Mouse (Mus musculus) forebrain, embryonic 15.5 days (tissue): ENCODE data around the gene Necab3. TPM values are rescaled to one million over a fixed set of nuclear protein-coding genes. Genes with fewer than 3 reads are reported as not detected.
A peak's percentile ranks its signal among the peaks of the same experiment; 100 is the strongest.

Source experiments
- ATAC-seq: fragments of 200-750 bp; cut with Nextera tagmentation; replicated peaks from 2 replicates; pipeline ENCODE4 v1.8.0; 2017; ENCODE audit warnings: mild to moderate bottlenecking, moderate TSS enrichment, moderate library complexity
- H3K27ac ChIP-seq: fragments of 300-500 bp; sonication (generic); replicated peaks from 2 replicates; pipeline ENCODE4 v1.5.1; 2015; ENCODE audit warnings: mild to moderate bottlenecking, inconsistent platforms
- H3K27me3 ChIP-seq: fragments of 300-500 bp; sonication (generic); 2 replicates; pipeline ENCODE4 v1.6.1; 2015; ENCODE audit warnings: inconsistent platforms
- H3K36me3 ChIP-seq: fragments of 300-500 bp; sonication (generic); 2 replicates; pipeline ENCODE4 v1.6.1; 2015; ENCODE audit warnings: mild to moderate bottlenecking, inconsistent platforms
- H3K4me1 ChIP-seq: fragments of 300-500 bp; sonication (generic); 2 replicates; pipeline ENCODE4 v1.6.1; 2015; ENCODE audit warnings: inconsistent platforms
- H3K4me2 ChIP-seq: fragments of 300-500 bp; sonication (generic); replicated peaks from 2 replicates; pipeline ENCODE4 v1.6.1; 2015; ENCODE audit warnings: mild to moderate bottlenecking, inconsistent platforms
- H3K4me3 ChIP-seq: fragments of 300-500 bp; sonication (generic); 2 replicates; pipeline ENCODE4 v1.5.1; 2015; ENCODE audit warnings: mild to moderate bottlenecking, inconsistent platforms
- H3K9ac ChIP-seq: fragments of 300-500 bp; sonication (generic); replicated peaks from 2 replicates; pipeline ENCODE4 v1.6.1; 2015; ENCODE audit warnings: mild to moderate bottlenecking, inconsistent platforms
- H3K9me3 ChIP-seq: fragments of 300-500 bp; sonication (generic); 2 replicates; pipeline ENCODE4 v1.6.1; 2016; ENCODE audit warnings: inconsistent platforms
- WGBS: fragments of 180-500 bp; shearing (Covaris S2); methylation state at CpG from one replicate; pipeline ENCODE4 v1.1.7; 2015; ENCODE audit warnings: mixed read lengths; 5-methylcytosine and 5-hydroxymethylcytosine counted together
- polyA plus RNA-seq: library from polyadenylated mRNA; unstranded; fragments of >200 nt; fragmentation: Nextera tagmentation; extraction: Ambion mirVana; gene quantifications from 2 replicates; pipeline ENCODE4 v1.2.1, GENCODE M21; 2015

Gene Necab3
- polyA plus RNA-seq, 1 experiment from 2014 or later = 22.2 TPM

DNA sequence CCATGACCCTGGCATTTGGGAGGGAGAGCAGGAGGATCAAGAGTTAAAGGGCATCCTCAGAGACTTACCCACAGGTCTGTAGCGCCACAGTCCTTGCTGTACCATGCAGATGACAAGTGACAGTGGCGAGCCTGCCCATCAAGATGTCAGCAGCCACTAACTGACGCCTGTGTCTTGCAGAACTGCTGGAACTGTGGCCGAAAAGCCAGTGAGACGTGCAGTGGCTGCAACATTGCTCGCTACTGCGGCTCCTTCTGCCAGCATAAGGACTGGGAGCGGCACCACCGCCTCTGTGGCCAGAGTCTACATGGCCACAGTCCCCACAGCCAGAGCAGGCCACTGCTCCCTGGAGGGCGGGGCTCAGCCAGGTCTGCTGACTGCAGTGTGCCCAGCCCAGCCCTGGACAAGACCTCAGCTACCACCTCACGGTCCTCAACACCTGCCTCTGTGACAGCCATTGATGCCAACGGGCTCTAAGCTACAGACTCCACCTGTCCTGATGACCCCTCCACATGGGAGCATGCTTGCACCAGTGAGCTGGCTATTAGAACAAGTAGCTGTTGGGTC, 23.9 kb downstream of the Necab3 start:
- peaks cover 32% of the 10 kb centered on the region for H3K4me1 ChIP-seq
- 95% methylated on average over 12 of the region's 12 CpGs for WGBS
- H3K27ac ChIP-seq = no peak overlapping the region
- H3K36me3 ChIP-seq = peaks cover 41% of the 10 kb centered on the region
- H3K4me2 ChIP-seq = no peak overlapping the region
- H3K27me3 ChIP-seq = no peaks in the 10 kb centered on the region
- no peak overlapping the region for H3K4me3 ChIP-seq
- no peak overlapping the region for H3K9ac ChIP-seq
- no peak for ATAC-seq
- no peaks in the 10 kb centered on the region for H3K9me3 ChIP-seq

GRCm38 (mm10) chr2:154532888-154533287, 25.8 kb downstream of the Necab3 start:
- 14% methylated on average over 3 of the region's 3 CpGs for WGBS
- Histone ChIP-seq H3K9me3 (no peaks in the 10 kb centered on the region), H3K27ac (peak overlapping the region; percentile 82), H3K4me2 (no peak overlapping the region), H3K27me3 (no peaks in the 10 kb centered on the region), H3K36me3 (peaks cover 56% of the 10 kb centered on the region), H3K9ac (no peak overlapping the region), H3K4me3 (no peak overlapping the region), H3K4me1 (peaks cover 16% of the 10 kb centered on the region)
- peak; percentile 57 for ATAC-seq

DNA sequence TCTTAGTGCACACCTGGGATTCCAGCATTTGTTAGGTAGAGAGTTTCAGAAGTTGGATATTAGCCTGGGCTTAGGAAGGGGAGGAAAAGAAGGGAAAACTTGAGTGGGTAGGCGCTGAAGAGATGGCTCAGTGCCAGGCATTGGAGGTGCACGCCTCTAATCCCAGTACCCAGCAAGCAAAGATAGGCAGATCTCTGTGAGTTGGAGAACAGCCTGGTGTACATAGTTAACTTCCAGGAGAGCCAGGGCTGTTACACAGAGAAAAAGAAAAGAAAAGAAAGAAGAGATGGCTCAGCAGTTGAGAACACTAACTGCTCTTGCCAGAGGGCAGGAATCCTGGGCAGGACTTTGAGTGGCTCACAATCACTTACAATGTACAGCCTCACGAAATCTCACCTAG, 32.2 kb downstream of the Necab3 start:
- no peak overlapping the region for H3K4me2 ChIP-seq
- 48% methylated on average over 3 of the region's 3 CpGs for WGBS
- no peak overlapping the region for H3K9ac ChIP-seq
- peaks cover 18% of the 10 kb centered on the region for H3K4me1 ChIP-seq
- ATAC-seq = no peak
- no peak overlapping the region for H3K4me3 ChIP-seq
- H3K27ac ChIP-seq = peak overlapping the region; percentile 62
- H3K36me3 ChIP-seq = peaks cover 56% of the 10 kb centered on the region
- no peaks in the 10 kb centered on the region for H3K27me3 ChIP-seq
- no peaks in the 10 kb centered on the region for H3K9me3 ChIP-seq

DNA sequence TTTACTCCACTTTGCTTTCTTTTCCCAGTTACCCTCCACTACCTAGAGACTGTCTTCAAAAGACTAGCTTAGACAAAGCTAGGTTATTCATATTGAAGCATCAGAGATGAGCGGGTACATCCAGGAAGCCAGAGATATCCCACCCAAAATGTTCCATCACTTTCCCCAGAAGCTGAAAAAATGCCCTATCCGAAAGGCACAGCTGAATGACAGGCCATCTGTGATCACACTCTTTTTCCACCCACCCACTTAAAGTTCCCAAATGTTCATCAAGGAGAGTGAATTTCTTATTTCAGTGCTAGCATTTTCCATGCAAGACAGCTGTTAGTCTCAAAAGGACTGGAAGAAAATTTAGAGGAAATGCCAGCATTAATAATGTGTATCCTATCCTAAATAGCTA, 33.4 kb downstream of the Necab3 start:
- H3K4me3 ChIP-seq = no peak overlapping the region
- H3K9me3 ChIP-seq = no peaks in the 10 kb centered on the region
- H3K27me3 ChIP-seq = no peaks in the 10 kb centered on the region
- H3K27ac ChIP-seq = peak overlapping the region; percentile 62
- ATAC-seq = no peak
- no peak overlapping the region for H3K9ac ChIP-seq
- 66% methylated on average over 2 of the region's 2 CpGs for WGBS
- H3K4me1 ChIP-seq = peaks cover 18% of the 10 kb centered on the region
- H3K4me2 ChIP-seq = no peak overlapping the region
- peaks cover 48% of the 10 kb centered on the region for H3K36me3 ChIP-seq

GRCm38 (mm10) chr2:154522334-154522733, 36.4 kb downstream of the Necab3 start:
- 95% methylated on average over 5 of the region's 5 CpGs for WGBS

DNA sequence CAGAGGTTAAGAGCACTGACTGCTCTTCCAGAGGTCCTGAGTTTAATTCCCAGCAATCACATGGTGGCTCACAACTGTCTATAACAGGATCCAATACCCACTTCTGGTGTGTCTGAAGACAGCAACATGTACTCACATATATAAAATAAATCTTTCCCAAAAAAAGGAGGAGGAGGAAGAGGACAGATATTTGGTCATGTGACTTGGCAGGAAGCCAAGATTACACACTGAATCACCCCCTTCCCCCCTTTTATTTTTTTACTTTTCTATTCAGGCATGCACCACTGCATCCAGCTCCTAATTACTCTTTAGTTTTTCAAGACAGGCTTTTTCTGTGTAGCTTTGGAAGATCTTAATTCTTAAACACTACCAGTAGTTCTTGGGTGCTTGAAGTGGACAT, 37.2 kb downstream of the Necab3 start:
- ATAC-seq = no peak
- H3K9ac ChIP-seq = no peak overlapping the region
- H3K27me3 ChIP-seq = no peaks in the 10 kb centered on the region
- H3K36me3 ChIP-seq = peaks cover 35% of the 10 kb centered on the region
- no peak overlapping the region for H3K27ac ChIP-seq
- H3K9me3 ChIP-seq = no peaks in the 10 kb centered on the region
- no peak overlapping the region for H3K4me3 ChIP-seq
- peaks cover 9% of the 10 kb centered on the region for H3K4me1 ChIP-seq
- H3K4me2 ChIP-seq = no peak overlapping the region

More at GRCm38 (mm10) chr2:154522334-154522733, 36.4 kb downstream of the Necab3 start:
- Histone ChIP-seq H3K27ac (no peak overlapping the region), H3K4me1 (peaks cover 17% of the 10 kb centered on the region), H3K9me3 (no peaks in the 10 kb centered on the region), H3K4me2 (no peak overlapping the region), H3K27me3 (no peaks in the 10 kb centered on the region), H3K36me3 (peaks cover 35% of the 10 kb centered on the region), H3K9ac (no peak overlapping the region), H3K4me3 (no peak overlapping the region)
- no peak for ATAC-seq

GRCm38 (mm10) chr2:154517424-154517823, 41.3 kb downstream of the Necab3 start:
- no peaks in the 10 kb centered on the region for H3K4me1 ChIP-seq
- H3K27me3 ChIP-seq = no peaks in the 10 kb centered on the region
- no peak overlapping the region for H3K4me2 ChIP-seq
- no peak for ATAC-seq
- peaks cover 24% of the 10 kb centered on the region for H3K36me3 ChIP-seq
- H3K9ac ChIP-seq = no peak overlapping the region
- H3K27ac ChIP-seq = no peak overlapping the region
- 91% methylated on average over 5 of the region's 5 CpGs for WGBS
- no peak overlapping the region for H3K4me3 ChIP-seq
- no peaks in the 10 kb centered on the region for H3K9me3 ChIP-seq

- no peak overlapping the region for H3K27ac ChIP-seq
- no peak for ATAC-seq
- WGBS = 91% methylated on average over 3 of the region's 3 CpGs
- no peak overlapping the region for H3K4me2 ChIP-seq
- no peaks in the 10 kb centered on the region for H3K27me3 ChIP-seq
- no peaks in the 10 kb centered on the region for H3K4me1 ChIP-seq
- H3K9me3 ChIP-seq = no peaks in the 10 kb centered on the region
- H3K36me3 ChIP-seq = peaks cover 26% of the 10 kb centered on the region
- H3K9ac ChIP-seq = no peak overlapping the region
- H3K4me3 ChIP-seq = no peak overlapping the region
Measured at GRCm38 (mm10) chr2:154516944-154517343, 41.7 kb downstream of the Necab3 start.

- Histone ChIP-seq H3K27ac (no peak overlapping the region), H3K27me3 (no peaks in the 10 kb centered on the region), H3K4me3 (no peak overlapping the region), H3K4me2 (no peak overlapping the region), H3K4me1 (peaks cover 20% of the 10 kb centered on the region), H3K9ac (no peak overlapping the region), H3K36me3 (peaks cover 30% of the 10 kb centered on the region), H3K9me3 (no peaks in the 10 kb centered on the region)
- no peak for ATAC-seq
- 97% methylated on average over 3 of the region's 3 CpGs for WGBS
Measured at GRCm38 (mm10) chr2:154510141-154510540, 48.5 kb downstream of the Necab3 start.

DNA sequence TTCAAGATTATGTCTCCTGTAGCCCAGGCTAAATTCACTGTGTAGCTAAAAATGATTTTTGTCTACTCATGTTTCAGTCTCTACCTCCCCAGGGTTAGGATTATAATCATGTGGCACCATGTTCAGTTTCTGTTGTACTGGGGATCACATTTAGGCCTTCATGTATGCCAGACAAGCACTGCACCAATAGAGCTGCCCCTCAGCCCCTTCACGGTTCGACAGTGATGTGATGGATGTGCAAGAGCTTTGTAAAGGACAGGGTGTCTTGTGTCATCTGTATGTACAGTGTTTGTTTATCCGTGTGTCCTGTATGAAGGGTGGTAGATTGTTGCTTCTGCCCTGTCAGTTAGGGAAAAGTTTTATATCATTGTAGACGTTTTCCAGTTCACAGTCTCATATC, 50.2 kb downstream of the Necab3 start:
- H3K27me3 ChIP-seq = no peaks in the 10 kb centered on the region
- H3K9me3 ChIP-seq = no peaks in the 10 kb centered on the region
- ATAC-seq = no peak
- no peak overlapping the region for H3K27ac ChIP-seq
- WGBS = 82% methylated on average over 4 of the region's 4 CpGs
- peaks cover 20% of the 10 kb centered on the region for H3K4me1 ChIP-seq
- no peak overlapping the region for H3K9ac ChIP-seq
- H3K36me3 ChIP-seq = peaks cover 30% of the 10 kb centered on the region
- no peak overlapping the region for H3K4me3 ChIP-seq
- no peak overlapping the region for H3K4me2 ChIP-seq

DNA sequence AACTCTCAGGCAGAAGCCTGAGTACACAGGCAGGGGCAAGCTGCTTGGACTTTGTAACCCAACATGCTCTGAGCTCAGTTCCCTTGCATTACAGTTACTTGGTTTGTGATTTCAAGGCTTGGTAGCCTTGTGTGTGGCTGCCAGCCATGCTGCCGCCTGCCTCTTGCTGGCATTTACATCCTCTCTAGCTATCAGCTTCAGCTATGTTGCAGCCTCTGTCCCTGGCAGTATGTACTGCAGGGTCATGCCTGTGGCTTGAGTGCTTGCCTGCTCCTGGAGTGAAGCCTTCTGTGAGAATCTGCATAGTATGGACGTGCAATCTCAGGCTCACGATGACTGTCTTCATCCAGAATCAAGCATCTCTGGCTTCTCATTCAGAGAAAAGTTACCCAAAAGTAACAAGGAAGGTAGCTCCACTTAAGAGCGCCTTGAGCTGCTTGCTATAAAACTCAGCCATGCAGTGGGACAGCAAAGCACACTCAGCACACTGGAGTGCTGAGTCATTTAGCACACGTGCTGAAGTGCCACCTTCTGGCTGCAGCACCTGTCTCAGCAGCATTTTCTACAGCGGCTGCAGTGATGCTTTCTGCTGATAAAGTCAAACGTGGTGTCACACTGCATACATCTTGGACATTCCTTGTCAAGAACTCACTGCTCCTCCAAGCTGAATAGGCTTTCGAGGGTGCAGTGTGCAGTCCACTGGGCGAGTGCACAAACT, 51.0 kb downstream of the Necab3 start:
- Histone ChIP-seq H3K27ac (peak overlapping the region; percentile 55), H3K36me3 (peaks cover 30% of the 10 kb centered on the region)
- WGBS = 59% methylated on average over 9 of the region's 9 CpGs

GRCm38 (mm10) chr2:154507076-154507475, 51.6 kb downstream of the Necab3 start:
- WGBS = 12% methylated on average over 2 of the region's 2 CpGs
- Histone ChIP-seq H3K4me2 (no peak overlapping the region), H3K4me3 (no peak overlapping the region), H3K36me3 (peaks cover 29% of the 10 kb centered on the region), H3K27me3 (no peaks in the 10 kb centered on the region), H3K9me3 (no peaks in the 10 kb centered on the region), H3K9ac (no peak overlapping the region), H3K4me1 (peaks cover 20% of the 10 kb centered on the region), H3K27ac (peak overlapping the region; percentile 55)
- ATAC-seq = no peak

More for the DNA sequence above, 51.0 kb downstream of the Necab3 start:
- Histone ChIP-seq H3K27me3 (no peaks in the 10 kb centered on the region), H3K4me3 (no peak overlapping the region), H3K9me3 (no peaks in the 10 kb centered on the region), H3K4me2 (no peak overlapping the region), H3K9ac (no peak overlapping the region), H3K4me1 (peaks cover 20% of the 10 kb centered on the region)
- ATAC-seq = no peak

DNA sequence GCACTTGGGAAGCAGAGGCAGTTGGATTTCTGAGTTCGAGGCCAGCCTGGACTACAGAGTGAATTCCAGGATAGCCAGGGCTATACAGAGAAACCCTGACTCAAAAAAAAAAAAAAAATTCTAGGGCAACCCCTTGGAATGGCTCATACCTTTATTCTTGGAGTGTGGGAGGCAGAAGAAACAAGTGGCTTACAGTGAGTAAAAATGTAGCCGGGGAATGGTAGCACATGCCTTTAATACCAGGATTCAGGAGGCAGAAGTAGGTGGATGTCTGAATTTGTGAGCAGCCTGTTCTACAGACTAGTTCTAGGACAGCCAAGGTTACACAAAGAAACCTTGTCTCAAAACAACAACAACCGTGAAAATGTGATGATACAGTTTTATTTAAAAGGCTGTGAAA, 57.9 kb downstream of the Necab3 start:
- peaks cover 3% of the 10 kb centered on the region; the same call in 1 of the 2 replicates for H3K4me1 ChIP-seq
- ATAC-seq = no peak
- H3K9me3 ChIP-seq = no peaks in the 10 kb centered on the region
- no peak overlapping the region for H3K27ac ChIP-seq
- WGBS = 94% methylated on average over 3 of the region's 3 CpGs
- H3K4me2 ChIP-seq = no peak overlapping the region
- peaks cover 19% of the 10 kb centered on the region for H3K36me3 ChIP-seq
- H3K27me3 ChIP-seq = no peaks in the 10 kb centered on the region
- H3K4me3 ChIP-seq = no peak overlapping the region
- no peak overlapping the region for H3K9ac ChIP-seq
